Mouse (Mus musculus): ENCODE results near the gene Asic2. TPM values are rescaled to one million over a fixed set of nuclear protein-coding genes. Genes with fewer than 3 reads are reported as not detected.
A peak's percentile ranks its signal among the peaks of the same experiment; 100 is the strongest.

The Asic2 gene
- polyA plus RNA-seq, 1 experiment from 2014 or later = 16.2 TPM

DNA sequence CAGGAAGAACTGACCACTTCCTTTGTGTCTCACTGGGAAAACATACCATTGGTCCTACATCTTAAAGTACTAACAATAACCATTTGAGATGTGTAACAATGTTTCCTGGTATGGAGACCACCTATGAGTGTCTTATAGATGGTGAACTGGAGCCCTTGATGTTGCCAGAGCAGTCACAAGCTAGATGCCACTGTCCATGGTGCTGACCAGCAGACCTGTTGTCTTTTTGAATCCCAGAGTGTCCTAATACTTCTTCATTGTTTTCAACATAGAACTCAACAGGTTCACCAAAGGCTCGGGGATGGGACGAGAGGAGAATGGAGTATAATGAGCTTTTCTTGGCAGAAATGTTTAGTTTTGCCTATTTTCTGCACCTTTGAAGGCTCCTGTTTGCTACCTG lies 962.4 kb downstream of the Asic2 start:
- WGBS = 77% methylated on average over 2 of the region's 2 CpGs

DNA sequence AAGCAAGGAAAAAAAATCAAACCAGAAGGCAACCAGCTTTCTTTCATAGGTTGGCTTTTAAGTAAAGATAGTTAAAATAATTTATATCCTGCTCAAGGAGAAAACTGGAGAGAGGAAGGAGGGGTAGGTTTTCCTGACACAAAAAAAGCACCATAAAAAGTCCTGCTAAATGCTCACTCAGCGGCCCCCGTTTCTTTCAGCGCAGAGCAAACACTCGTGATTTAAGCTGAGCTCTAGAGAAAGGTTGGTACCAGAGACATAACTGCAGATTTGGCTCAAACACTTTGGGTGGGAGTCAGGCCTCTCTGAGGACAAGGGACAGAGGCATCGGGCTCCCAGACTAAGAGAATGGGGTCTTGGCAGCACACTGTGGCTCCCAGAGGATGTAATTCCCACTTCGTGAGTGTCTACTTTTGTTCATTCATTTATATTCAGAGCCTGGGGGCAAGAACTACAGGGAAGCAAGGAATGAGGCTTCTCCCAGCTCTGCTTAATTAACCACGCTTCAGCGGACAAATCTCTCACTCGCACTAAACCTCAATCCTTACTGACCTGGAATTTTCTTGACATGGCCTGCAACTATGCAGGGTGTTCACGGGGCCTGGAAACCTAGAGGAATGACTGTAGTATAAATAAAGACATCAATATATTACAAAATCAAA lies 965.4 kb downstream of the Asic2 start:
- no peak for ATAC-seq
- Histone ChIP-seq H3K27me3 (ENCODE audit: control insufficient read depth, insufficient read depth, low read depth, low read length) (no peaks in the 10 kb centered on the region), H3K9ac (ENCODE audit: low read depth, low read length) (no peak overlapping the region), H3K4me2 (ENCODE audit: low read length) (no peak overlapping the region), H3K36me3 (ENCODE audit: control insufficient read depth, insufficient read depth, low read length) (no peaks in the 10 kb centered on the region), H3K4me1 (ENCODE audit: control insufficient read depth, insufficient read depth, low read length) (peaks cover 2% of the 10 kb centered on the region), H3K4me3 (ENCODE audit: low read depth, low read length) (no peak overlapping the region), H3K27ac (ENCODE audit: low read length) (0 out of 2 replicates have a peak overlapping the region, but pooled peaks have one; percentile 15), H3K9me3 (replicated peaks; ENCODE audit: control insufficient read depth, low read length, poor library complexity, severe bottlenecking) (no peaks in the 10 kb centered on the region)
- 27% methylated on average over 10 of the region's 10 CpGs for WGBS

More for the DNA sequence above, 962.4 kb downstream of the Asic2 start:
- no peak for ATAC-seq
- Histone ChIP-seq H3K9ac (ENCODE audit: low read depth, low read length) (no peak overlapping the region), H3K4me3 (ENCODE audit: low read depth, low read length) (no peak overlapping the region), H3K4me1 (ENCODE audit: control insufficient read depth, insufficient read depth, low read length) (peaks cover 2% of the 10 kb centered on the region), H3K36me3 (ENCODE audit: control insufficient read depth, insufficient read depth, low read length) (no peaks in the 10 kb centered on the region), H3K27me3 (ENCODE audit: control insufficient read depth, insufficient read depth, low read depth, low read length) (no peaks in the 10 kb centered on the region), H3K4me2 (ENCODE audit: low read length) (no peak overlapping the region), H3K9me3 (replicated peaks; ENCODE audit: control insufficient read depth, low read length, poor library complexity, severe bottlenecking) (no peaks in the 10 kb centered on the region), H3K27ac (ENCODE audit: low read length) (no peak overlapping the region)

DNA sequence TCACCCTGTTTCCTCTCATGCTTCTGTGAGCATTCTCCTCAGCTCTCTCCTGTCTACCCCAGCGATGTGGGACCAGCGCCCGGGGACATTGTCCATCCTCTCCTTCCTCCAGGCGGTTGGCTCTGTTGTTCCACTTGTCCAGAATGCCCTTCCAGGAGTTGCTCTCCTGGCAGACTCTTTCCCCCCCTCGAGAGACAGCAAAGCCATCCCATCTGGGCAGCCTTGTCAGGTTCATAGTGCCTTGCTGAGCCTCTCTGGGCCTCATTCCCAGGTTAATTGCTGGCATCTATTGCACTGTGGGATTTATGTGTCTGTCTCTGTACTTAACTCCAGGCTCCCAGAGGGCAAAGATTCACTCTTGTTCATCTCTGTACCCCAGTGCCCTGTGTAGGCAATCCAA lies 972.6 kb downstream of the Asic2 start:
- H3K4me3 ChIP-seq (ENCODE audit: low read depth, low read length) = no peak overlapping the region
- ATAC-seq = no peak
- WGBS = 93% methylated on average over 5 of the region's 5 CpGs
- H3K4me2 ChIP-seq (ENCODE audit: low read length) = no peak overlapping the region
- no peaks in the 10 kb centered on the region for H3K27me3 ChIP-seq (ENCODE audit: control insufficient read depth, insufficient read depth, low read depth, low read length)
- no peaks in the 10 kb centered on the region for H3K4me1 ChIP-seq (ENCODE audit: control insufficient read depth, insufficient read depth, low read length)
- H3K36me3 ChIP-seq (ENCODE audit: control insufficient read depth, insufficient read depth, low read length) = no peaks in the 10 kb centered on the region
- H3K27ac ChIP-seq (ENCODE audit: low read length) = no peak overlapping the region
- H3K9me3 ChIP-seq (replicated peaks; ENCODE audit: control insufficient read depth, low read length, poor library complexity, severe bottlenecking) = no peaks in the 10 kb centered on the region
- no peak overlapping the region for H3K9ac ChIP-seq (ENCODE audit: low read depth, low read length)

DNA sequence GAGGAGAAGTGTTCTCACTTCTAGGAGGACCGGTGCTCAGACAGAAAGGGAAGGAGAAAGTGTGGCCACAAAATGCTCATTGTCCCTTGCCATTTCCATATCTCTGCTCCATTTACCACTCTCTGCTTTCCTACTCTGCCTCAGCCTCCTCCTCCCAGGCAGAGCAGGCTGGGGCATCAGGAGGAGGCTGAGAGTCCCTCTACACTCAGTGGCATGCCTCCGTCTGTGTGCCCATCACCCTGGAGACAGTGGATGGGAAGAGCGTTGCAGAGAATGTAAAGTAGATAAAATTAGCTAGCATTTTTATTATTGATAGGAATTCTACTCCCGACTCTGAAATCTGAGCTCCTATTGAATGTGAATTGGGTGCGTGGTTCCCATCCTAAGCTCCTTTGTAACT lies 984.7 kb downstream of the Asic2 start:
- Histone ChIP-seq H3K9me3 (replicated peaks; ENCODE audit: control insufficient read depth, low read length, poor library complexity, severe bottlenecking) (no peaks in the 10 kb centered on the region), H3K9ac (ENCODE audit: low read depth, low read length) (no peak overlapping the region), H3K27ac (ENCODE audit: low read length) (no peak overlapping the region), H3K36me3 (ENCODE audit: control insufficient read depth, insufficient read depth, low read length) (no peaks in the 10 kb centered on the region), H3K4me3 (ENCODE audit: low read depth, low read length) (no peak overlapping the region), H3K27me3 (ENCODE audit: control insufficient read depth, insufficient read depth, low read depth, low read length) (no peaks in the 10 kb centered on the region), H3K4me2 (ENCODE audit: low read length) (no peak overlapping the region), H3K4me1 (ENCODE audit: control insufficient read depth, insufficient read depth, low read length) (no peaks in the 10 kb centered on the region)
- ATAC-seq = no peak
- WGBS = 29% methylated on average over 5 of the region's 5 CpGs

DNA sequence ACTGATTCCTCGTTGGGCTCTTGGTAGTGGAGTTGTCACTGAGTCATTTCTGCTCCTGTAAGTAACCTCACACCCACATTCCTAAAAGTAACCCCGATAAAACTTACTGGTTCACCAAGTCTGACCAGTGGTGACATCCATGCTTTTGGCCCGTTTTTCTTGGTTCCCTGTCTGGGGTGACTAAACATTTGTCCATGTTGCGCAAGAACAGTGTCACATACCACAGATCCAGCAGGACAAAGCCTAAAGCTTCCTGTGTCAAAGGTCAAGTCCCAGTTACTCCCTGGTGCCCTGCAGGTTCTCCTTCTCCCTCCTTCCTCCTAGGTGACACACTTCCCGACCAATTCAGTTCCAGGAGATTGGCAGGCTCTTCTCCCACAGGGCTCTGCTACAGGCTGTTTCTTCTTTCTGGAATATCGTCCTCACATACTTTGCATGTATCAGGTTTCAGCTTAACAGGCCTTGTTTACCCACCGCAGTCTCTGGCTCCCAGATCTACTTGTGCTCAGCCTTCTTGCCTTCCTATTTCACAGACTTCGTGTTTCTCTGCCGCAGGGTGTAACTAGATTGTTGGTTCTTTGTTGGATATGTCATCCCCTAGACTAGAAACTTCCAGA lies 991.9 kb downstream of the Asic2 start:
- Histone ChIP-seq H3K4me2 (ENCODE audit: low read length) (no peak overlapping the region), H3K36me3 (ENCODE audit: control insufficient read depth, insufficient read depth, low read length) (no peaks in the 10 kb centered on the region), H3K9ac (ENCODE audit: low read depth, low read length) (no peak overlapping the region), H3K27me3 (ENCODE audit: control insufficient read depth, insufficient read depth, low read depth, low read length) (no peaks in the 10 kb centered on the region; the same call in 1 of the 2 replicates), H3K4me3 (ENCODE audit: low read depth, low read length) (no peak overlapping the region), H3K4me1 (ENCODE audit: control insufficient read depth, insufficient read depth, low read length) (no peaks in the 10 kb centered on the region; the same call in 1 of the 2 replicates), H3K27ac (ENCODE audit: low read length) (no peak overlapping the region), H3K9me3 (replicated peaks; ENCODE audit: control insufficient read depth, low read length, poor library complexity, severe bottlenecking) (no peaks in the 10 kb centered on the region)
- ATAC-seq = no peak
- 74% methylated on average over 9 of the region's 9 CpGs for WGBS

DNA sequence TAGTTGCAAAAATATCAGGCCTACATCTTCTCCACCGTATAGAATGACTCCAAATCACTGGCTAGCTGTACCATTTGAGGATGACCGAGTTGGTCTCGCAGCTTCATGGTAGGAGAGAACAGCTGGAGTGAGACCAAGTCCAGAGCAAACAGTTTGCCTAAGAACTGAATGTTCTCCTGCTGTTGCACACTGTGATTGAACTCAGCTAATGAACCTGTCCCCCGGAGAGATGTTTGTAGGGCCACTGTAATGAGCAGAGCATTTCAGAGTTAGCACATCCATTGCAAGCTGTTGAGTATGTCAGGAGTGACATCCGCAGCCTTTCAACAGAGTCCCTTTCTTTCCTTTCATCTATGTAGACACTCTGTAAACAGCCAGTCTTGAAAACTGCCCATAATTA lies 993.6 kb downstream of the Asic2 start:
- Histone ChIP-seq H3K9me3 (replicated peaks; ENCODE audit: control insufficient read depth, low read length, poor library complexity, severe bottlenecking) (no peaks in the 10 kb centered on the region), H3K27me3 (ENCODE audit: control insufficient read depth, insufficient read depth, low read depth, low read length) (no peaks in the 10 kb centered on the region; the same call in 1 of the 2 replicates), H3K4me1 (ENCODE audit: control insufficient read depth, insufficient read depth, low read length) (no peaks in the 10 kb centered on the region; the same call in 1 of the 2 replicates), H3K4me2 (ENCODE audit: low read length) (no peak overlapping the region), H3K36me3 (ENCODE audit: control insufficient read depth, insufficient read depth, low read length) (no peaks in the 10 kb centered on the region), H3K27ac (ENCODE audit: low read length) (no peak overlapping the region), H3K9ac (ENCODE audit: low read depth, low read length) (no peak overlapping the region), H3K4me3 (ENCODE audit: low read depth, low read length) (no peak overlapping the region)
- no peak for ATAC-seq
- 75% methylated on average over 5 of the region's 5 CpGs for WGBS

DNA sequence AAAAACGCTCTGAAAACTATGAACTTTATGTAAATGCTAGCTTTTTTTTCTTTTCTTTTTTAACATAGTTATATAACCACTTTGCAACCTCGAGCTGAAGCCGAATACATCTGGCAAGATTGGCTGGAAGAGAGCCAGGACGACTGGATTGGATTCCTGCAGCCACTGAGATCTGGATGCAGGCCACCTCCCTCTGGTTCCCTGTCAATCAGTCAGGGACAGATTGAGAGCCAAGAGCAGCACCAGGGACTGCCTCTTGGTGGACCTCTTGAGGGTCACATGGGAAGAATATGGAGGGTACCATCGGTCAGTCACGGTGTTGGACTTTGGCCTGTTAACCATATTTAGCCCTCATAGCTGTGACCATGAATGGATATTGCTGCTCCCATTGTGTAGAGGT lies 994.3 kb downstream of the Asic2 start:
- H3K27me3 ChIP-seq (ENCODE audit: control insufficient read depth, insufficient read depth, low read depth, low read length) = no peaks in the 10 kb centered on the region; the same call in 1 of the 2 replicates
- no peaks in the 10 kb centered on the region; the same call in 1 of the 2 replicates for H3K4me1 ChIP-seq (ENCODE audit: control insufficient read depth, insufficient read depth, low read length)
- H3K4me3 ChIP-seq (ENCODE audit: low read depth, low read length) = no peak overlapping the region
- no peaks in the 10 kb centered on the region for H3K36me3 ChIP-seq (ENCODE audit: control insufficient read depth, insufficient read depth, low read length)
- WGBS = 67% methylated on average over 6 of the region's 6 CpGs
- ATAC-seq = no peak
- no peaks in the 10 kb centered on the region for H3K9me3 ChIP-seq (replicated peaks; ENCODE audit: control insufficient read depth, low read length, poor library complexity, severe bottlenecking)
- no peak overlapping the region for H3K9ac ChIP-seq (ENCODE audit: low read depth, low read length)
- no peak overlapping the region for H3K4me2 ChIP-seq (ENCODE audit: low read length)
- H3K27ac ChIP-seq (ENCODE audit: low read length) = no peak overlapping the region

DNA sequence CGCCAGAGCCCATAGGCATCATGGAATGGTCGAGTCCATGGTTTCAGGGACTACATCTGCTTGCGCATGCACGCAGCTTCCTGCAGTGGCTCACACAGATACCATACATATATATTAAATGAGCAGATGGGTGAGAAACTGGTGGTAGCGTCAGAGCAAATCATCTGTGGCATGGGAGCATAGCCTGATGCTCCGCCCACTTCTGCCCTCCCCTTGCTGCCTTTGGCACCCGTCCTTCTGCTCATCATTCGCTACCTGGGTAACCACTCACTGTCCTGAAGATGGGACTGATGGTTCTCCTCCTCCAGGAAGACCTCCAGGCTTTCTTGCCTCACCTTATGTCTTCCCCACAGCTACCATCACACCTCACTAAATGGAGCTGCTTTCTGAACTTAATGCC lies 995.0 kb downstream of the Asic2 start:
- 92% methylated on average over 8 of the region's 8 CpGs for WGBS

DNA sequence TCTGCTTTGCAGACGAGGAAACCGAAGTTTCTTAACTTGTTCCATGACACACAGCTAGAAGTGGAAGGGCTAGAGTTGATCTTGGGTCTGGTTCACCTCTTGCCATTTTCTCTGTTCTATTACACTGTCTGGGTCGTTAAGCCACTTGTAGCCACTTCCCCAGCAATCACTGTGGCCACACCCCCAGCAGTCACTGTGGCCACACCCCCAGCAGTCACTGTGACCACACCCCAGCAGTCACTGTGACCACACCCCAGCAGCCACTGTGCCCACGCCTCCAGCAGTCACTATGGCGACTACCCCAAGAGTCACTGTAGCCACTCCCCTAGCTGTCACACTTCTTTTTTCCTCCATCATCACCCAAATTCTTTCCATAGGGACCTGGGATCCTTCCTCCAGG lies 1000.7 kb downstream of the Asic2 start:
- no peak overlapping the region for H3K4me2 ChIP-seq (ENCODE audit: low read length)
- no peak overlapping the region for H3K9ac ChIP-seq (ENCODE audit: low read depth, low read length)
- H3K4me1 ChIP-seq (ENCODE audit: control insufficient read depth, insufficient read depth, low read length) = no peaks in the 10 kb centered on the region
- no peak overlapping the region for H3K4me3 ChIP-seq (ENCODE audit: low read depth, low read length)
- no peaks in the 10 kb centered on the region for H3K27me3 ChIP-seq (ENCODE audit: control insufficient read depth, insufficient read depth, low read depth, low read length)
- no peaks in the 10 kb centered on the region for H3K9me3 ChIP-seq (replicated peaks; ENCODE audit: control insufficient read depth, low read length, poor library complexity, severe bottlenecking)
- H3K27ac ChIP-seq (ENCODE audit: low read length) = no peak overlapping the region
- 62% methylated on average over 5 of the region's 5 CpGs for WGBS
- H3K36me3 ChIP-seq (ENCODE audit: control insufficient read depth, insufficient read depth, low read length) = no peaks in the 10 kb centered on the region
- ATAC-seq = no peak

More for the DNA sequence above, 995.0 kb downstream of the Asic2 start:
- Histone ChIP-seq H3K36me3 (ENCODE audit: control insufficient read depth, insufficient read depth, low read length) (no peaks in the 10 kb centered on the region), H3K9ac (ENCODE audit: low read depth, low read length) (no peak overlapping the region), H3K4me3 (ENCODE audit: low read depth, low read length) (no peak overlapping the region), H3K27me3 (ENCODE audit: control insufficient read depth, insufficient read depth, low read depth, low read length) (no peaks in the 10 kb centered on the region; the same call in 1 of the 2 replicates), H3K27ac (ENCODE audit: low read length) (no peak overlapping the region), H3K9me3 (replicated peaks; ENCODE audit: control insufficient read depth, low read length, poor library complexity, severe bottlenecking) (no peaks in the 10 kb centered on the region), H3K4me2 (ENCODE audit: low read length) (no peak overlapping the region), H3K4me1 (ENCODE audit: control insufficient read depth, insufficient read depth, low read length) (no peaks in the 10 kb centered on the region; the same call in 1 of the 2 replicates)
- ATAC-seq = no peak
